Mouse (Mus musculus) adrenal gland, adult 8-10 months (tissue): Measurements from ENCODE around the gene Aup1. TPM values are rescaled to one million over a fixed set of nuclear protein-coding genes. Genes with fewer than 3 reads are reported as not detected.

Source experiments
- DNase-seq: peaks from one replicate; pipeline ENCODE4 v3.0.0; 2022
- microRNA-seq, 2 experiments: library from miRNA; unstranded; fragments of <30 nt; microRNA quantifications; one replicate each; pipeline ENCODE4 v1.2.0; 2022
- total RNA-seq, 4 experiments: library from RNA; stranded (reverse); gene quantifications; 2 replicates each; pipeline ENCODE4 v1.2.4; 2022

Gene Aup1
- total RNA-seq, 4 experiments from 2014 or later = 184 to 207 (median 192) TPM

DNA sequence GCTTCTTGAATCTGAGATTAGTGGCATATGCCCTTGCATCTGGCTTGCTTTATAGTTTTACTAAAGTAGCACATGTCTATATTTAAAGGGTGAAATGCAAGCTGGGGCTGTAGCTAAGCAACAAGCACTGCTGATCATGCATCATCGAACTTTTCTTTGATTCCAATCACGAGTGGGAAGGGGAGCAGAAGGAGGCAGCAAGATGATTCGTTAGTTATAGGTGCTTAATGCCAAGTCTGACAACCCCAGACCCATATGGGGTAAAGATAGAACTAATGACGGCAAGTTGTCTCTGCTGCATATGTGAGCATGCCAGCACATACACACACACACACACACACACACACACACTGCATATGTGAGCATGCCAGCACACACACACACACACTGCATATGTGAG is 49.8 kb downstream of the Aup1 start:
- DNase-seq = no peak

Small RNA genes within 50 kb of the gene (microRNA-seq; reads per million reads assigned to microRNA genes)
- 0 reads per million in 2 experiments for gene Mir3470a
- 0 to 0.17 reads per million in 2 experiments for gene Mir7040

Other genes starting within 250 kb of the Aup1 start
- gene Sema4f, start 114.8 kb upstream of the Aup1 start, total RNA-seq = 1 to 10 TPM in 3 of 4 experiments, under 1 TPM in 1; 0.96 to 2.5 (median 1.4) TPM
- not detected for gene M1ap, start 107.6 kb upstream of the Aup1 start, total RNA-seq
- 10 to 100 TPM; 12.7 to 13.8 (median 13.4) TPM for gene Dok1, start 21.1 kb upstream of the Aup1 start, total RNA-seq
- gene Loxl3, start 20.3 kb upstream of the Aup1 start, total RNA-seq = 1 to 10 TPM; 2.2 to 4.8 (median 4.1) TPM
- gene Htra2, start 752 bp downstream of the Aup1 start, total RNA-seq = 10 to 100 TPM; 50.7 to 69.4 (median 61.0) TPM
- gene Dqx1, start 3.3 kb downstream of the Aup1 start, total RNA-seq = 1 to 10 TPM; 2.6 to 6.3 (median 4.1) TPM
- 10 to 100 TPM in 3 of 4 experiments, 1 to 10 TPM in 1; 7.9 to 19.1 (median 13.3) TPM for gene Tlx2, start 15.8 kb downstream of the Aup1 start, total RNA-seq
- 10 to 100 TPM; 50.4 to 79.1 (median 66.0) TPM for gene Pcgf1, start 23.3 kb downstream of the Aup1 start, total RNA-seq
- 10 to 100 TPM; 16.7 to 24.9 (median 19.6) TPM for gene Lbx2, start 31.8 kb downstream of the Aup1 start, total RNA-seq
- gene Ccdc142, start 47.1 kb downstream of the Aup1 start, total RNA-seq = 10 to 100 TPM in 2 of 4 experiments, 1 to 10 TPM in 2; 5.3 to 14.2 (median 9.7) TPM
- gene Gm42688, start 47.1 kb downstream of the Aup1 start, total RNA-seq = 10 to 100 TPM in 2 of 4 experiments, 1 to 10 TPM in 2; 5.9 to 14.3 (median 10.1) TPM
- 100 to 1,000 TPM in 1 of 4 experiments, 10 to 100 TPM in 3; 81.6 to 113 (median 89.5) TPM for gene Mrpl53, start 54.5 kb downstream of the Aup1 start, total RNA-seq
- 10 to 100 TPM; 45.9 to 91.9 (median 62.8) TPM for gene Mogs, start 61.0 kb downstream of the Aup1 start, total RNA-seq
- gene Wbp1, start 67.0 kb downstream of the Aup1 start, total RNA-seq = 100 to 1,000 TPM; 100 to 106 (median 105) TPM
- gene Ino80b, start 70.9 kb downstream of the Aup1 start, total RNA-seq = 10 to 100 TPM; 24.9 to 32.3 (median 28.0) TPM
- 10 to 100 TPM; 16.4 to 34.0 (median 19.9) TPM for gene Rtkn, start 80.9 kb downstream of the Aup1 start, total RNA-seq
- gene Wdr54, start 101.9 kb downstream of the Aup1 start, total RNA-seq = 1 to 10 TPM; 3.2 to 6.3 (median 5.3) TPM
- 1 to 10 TPM; 1.2 to 2.6 (median 1.9) TPM for gene 1700003E16Rik, start 101.9 kb downstream of the Aup1 start, total RNA-seq
- gene Dctn1, start 111.4 kb downstream of the Aup1 start, total RNA-seq = 100 to 1,000 TPM; 145 to 192 (median 162) TPM
- under 1 TPM; 0.05 to 0.09 (median 0.08) TPM for gene Slc4a5, start 165.3 kb downstream of the Aup1 start, total RNA-seq